Mouse (Mus musculus): ENCODE measurements around the gene Mtx1. TPM values are rescaled to one million over a fixed set of nuclear protein-coding genes. Genes with fewer than 3 reads are reported as not detected.

The Mtx1 gene
- polyA plus RNA-seq (2017; shearing (Covaris generic)), result 142 TPM

DNA sequence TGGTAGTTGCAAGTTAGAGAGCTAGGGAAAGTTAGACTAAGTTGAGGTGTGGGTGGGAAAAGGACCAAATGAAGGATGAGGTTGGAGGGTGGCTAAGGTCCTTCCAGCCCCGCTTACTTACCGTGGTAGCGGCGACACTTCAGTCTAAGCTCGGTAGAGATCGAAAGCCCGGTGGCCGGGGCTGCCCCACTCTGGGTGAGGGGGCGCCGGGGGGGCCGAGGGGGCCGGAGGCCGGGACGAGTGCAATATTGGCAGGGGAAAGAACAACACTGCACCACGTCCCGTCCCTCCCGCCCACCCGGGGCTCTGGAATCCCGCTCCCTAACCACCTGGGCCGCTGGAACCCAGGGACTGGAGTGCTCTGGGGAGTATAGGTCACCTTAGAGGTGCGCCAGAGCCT is at the start of gene Mtx1:
Gene Mtx1 (minus strand): TSS at position 189 of the 400 bp plus-strand sequence.

GRCm38 (mm10) chr3:89270051-89270755 is 43.3 kb upstream of the Mtx1 start, which contains the start of gene Slc50a1:
Gene Slc50a1, minus strand, starts transcription at chr3:89270570.

GRCm38 (mm10) chr3:89259076-89259475 is 32.2 kb upstream of the Mtx1 start, which contains the start of gene Dpm3:
Gene Dpm3, plus strand, starts transcription at chr3:89259358.

GRCm38 (mm10) chr3:89246261-89247100 is 19.6 kb upstream of the Mtx1 start, which contains the start of gene Trim46:
Gene Trim46, minus strand, starts transcription at chr3:89246309.

GRCm38 (mm10) chr3:89245688-89246171 is 18.8 kb upstream of the Mtx1 start, which contains the start of gene Krtcap2:
Gene Krtcap2, plus strand, starts transcription at chr3:89245966.

GRCm38 (mm10) chr3:89228836-89229235 is 1.9 kb upstream of the Mtx1 start, which contains the start of gene Muc1:
Gene Muc1, plus strand, starts transcription at chr3:89229057.

GRCm38 (mm10) chr3:89214681-89215411 is 12.0 kb downstream of the Mtx1 start, which contains the start of gene Thbs3:
Gene Thbs3, plus strand, starts transcription at chr3:89215180.

DNA sequence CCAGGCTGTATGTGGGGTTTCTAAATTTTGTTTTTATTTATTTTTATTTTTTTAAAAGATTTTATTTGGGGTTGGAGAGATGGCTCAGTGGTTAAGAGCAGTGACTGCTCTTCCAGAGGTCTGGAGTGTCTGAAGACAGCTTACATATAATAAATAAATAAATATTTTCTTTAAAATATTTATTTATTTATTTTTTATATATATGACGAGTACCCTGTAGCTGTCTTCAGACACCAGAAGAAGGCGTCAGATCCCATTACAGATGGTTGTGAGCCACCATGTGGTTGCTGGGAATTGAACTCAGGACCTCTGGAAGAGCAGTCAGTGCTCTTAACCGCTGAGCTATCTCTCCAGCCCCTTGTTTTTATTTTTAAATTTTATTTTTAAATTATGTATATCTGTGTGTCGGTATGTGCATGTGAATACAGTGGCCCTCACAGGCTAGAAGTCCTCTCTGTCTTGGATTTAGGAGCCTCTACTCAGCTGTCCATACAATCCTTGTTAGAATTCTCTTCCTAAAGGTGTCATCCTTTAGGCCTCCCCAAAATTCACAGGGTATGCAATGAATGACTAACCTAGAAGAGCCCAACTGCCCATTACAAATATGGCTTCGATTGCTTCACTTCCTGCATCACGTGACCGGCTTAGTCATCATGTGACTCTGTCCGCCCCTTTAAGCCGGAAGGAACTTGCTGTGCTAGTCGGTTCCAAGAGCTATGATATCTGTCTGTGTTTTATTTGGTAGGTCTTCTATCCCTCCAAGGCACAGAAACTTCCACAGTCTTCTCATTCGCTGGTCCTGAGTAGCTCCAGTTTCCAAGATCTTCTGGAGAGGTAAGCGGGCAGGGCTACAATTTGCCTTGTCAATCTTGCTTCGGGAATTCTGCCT is 24.4 kb downstream of the Mtx1 start, which contains the start of gene Gba:
Gene Gba (plus strand): TSS at position 676 of the 889 bp plus-strand sequence.

DNA sequence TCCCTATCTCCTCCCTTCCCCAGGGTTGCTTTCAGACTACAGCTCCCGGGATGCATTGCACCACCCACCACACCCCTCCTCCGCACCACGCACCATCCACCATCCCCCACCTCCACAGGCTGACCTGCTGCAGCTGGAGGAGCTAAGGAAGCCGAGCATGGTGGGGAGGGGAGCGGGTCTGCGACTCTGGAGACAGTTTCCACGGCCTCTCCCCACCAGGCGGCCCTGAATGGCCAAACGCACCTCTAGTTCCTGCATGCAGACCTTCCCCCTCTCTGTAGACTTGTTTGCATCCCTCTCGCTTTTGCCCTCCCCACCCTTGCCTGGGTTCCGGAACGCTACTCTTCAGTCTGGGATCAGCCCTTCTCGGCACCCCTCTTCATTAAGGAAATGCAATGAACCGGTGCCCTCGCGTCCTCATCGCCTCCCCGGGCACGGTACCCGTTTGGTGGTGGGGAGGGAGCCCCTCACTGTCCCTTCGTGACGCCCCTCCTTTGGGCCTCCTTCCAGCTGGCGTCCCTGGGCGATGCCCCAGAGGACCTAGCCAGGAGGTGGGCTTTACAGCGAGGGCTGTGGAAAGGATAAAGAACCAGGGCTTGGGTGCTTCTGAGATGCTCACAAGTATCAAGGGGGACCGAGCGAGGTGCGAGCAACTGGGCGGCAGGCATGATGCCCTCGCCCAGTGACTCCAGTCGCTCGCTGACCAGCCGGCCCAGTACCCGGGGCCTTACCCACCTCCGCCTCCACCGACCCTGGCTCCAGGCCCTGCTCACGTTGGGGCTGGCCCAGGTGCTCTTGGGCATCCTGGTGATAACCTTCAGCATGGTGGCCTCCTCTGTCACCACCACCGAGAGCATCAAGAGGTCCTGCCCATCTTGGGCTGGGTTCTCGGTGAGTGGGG is 43.6 kb downstream of the Mtx1 start, which contains the start of gene Fam189b:
Gene Fam189b (plus strand): TSS at position 86 of the 901 bp plus-strand sequence.

GRCm38 (mm10) chr3:89177242-89178106 is 49.4 kb downstream of the Mtx1 start, which contains the start of gene Scamp3:
Gene Scamp3, plus strand, starts transcription at chr3:89177473.

DNA sequence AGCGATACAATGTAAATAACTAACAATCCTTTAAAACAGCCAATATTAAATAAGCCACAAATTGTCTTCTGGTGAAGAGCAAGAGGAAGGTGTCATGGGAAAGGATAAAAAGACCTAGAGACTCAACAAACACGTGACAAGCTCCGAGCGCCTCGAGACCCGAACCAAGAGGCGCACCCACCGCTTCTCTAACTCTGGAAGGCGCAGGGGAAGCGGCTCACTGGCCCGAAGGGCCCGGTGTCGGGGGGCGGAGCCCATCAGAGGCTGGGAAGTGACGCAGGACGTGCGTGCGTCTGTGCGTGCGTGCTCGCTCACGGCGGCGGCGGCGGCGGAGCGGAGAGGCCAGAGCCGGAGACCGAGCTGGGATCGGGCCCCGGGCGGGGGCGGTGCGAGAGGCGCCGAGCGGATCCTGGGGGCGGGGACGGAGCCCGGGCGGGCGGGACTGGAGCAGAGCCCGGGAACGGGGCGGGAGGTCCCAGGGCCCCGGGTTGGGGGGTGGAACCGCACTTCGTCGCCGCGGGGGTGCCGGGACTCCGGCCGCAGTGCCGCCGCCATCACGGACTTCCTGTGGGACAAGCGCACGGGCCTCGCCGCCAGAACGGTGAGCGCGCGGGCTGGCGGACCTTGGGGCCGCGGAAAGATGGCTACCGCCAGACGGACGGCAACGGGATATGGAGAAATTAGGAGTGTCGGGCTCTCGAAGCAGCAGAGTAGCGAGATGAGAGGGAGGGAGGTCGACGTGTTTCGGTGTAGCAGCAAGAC is 62.2 kb downstream of the Mtx1 start, which contains the start of gene Clk2:
Gene Clk2 (plus strand): TSS at position 290 of the 762 bp plus-strand sequence.

DNA sequence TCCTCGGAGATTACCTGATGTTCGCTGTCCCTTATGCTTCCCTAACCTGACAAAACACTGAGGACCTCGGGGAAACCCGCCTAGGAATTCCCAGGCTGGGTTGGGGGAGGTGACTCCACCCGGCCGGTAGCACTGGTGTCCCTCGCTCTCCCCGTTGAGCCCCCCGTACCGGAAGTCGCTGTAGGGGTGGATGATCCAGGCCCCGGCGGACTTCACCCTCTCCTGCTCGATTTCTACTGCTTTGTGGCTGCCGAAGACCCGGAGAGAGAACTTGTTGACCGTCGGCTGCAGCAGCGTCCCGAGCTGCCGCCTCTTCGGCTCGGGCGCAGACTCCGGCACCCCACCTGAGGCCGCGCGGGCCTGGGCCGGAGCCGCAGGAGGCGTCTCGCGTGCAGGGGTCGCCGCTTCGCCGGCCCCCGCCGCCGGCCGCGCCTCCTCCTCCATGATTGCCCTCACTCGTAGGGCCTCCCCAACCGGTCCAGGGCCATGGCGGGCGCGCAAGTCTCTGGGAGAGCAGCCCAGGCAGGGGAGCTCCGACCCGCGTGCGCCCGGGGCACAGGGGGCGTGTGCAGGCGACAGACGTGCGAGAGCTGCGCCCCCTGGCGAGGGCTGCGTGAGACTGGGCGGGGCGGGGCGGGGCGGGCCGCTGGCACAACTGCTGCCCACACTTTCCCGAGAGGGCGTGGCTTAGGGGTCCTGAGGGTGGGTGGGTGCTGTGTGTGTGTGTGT is 67.1 kb downstream of the Mtx1 start, which contains the start of gene Hcn3:
Gene Hcn3 (minus strand): TSS at position 581 of the 729 bp plus-strand sequence.

Other genes with a start within 250 kb of the Mtx1 start
- gene Rusc1, start 133.8 kb downstream of the Mtx1 start, polyA plus RNA-seq (2017; shearing (Covaris generic)), result 50.1 TPM
- not detected for gene Gm43738, start 126.0 kb downstream of the Mtx1 start, polyA plus RNA-seq (2017; shearing (Covaris generic))
- 83.7 TPM for gene Fdps, start 125.1 kb downstream of the Mtx1 start, polyA plus RNA-seq (2017; shearing (Covaris generic))
- gene Pklr, start 90.9 kb downstream of the Mtx1 start, polyA plus RNA-seq (2017; shearing (Covaris generic)), result not detected
- gene Hcn3, start 66.9 kb downstream of the Mtx1 start, polyA plus RNA-seq (2017; shearing (Covaris generic)), result 0.77 TPM
- gene Clk2, start 62.3 kb downstream of the Mtx1 start, polyA plus RNA-seq (2017; shearing (Covaris generic)), result 37.4 TPM
- gene Scamp3, start 49.6 kb downstream of the Mtx1 start, polyA plus RNA-seq (2017; shearing (Covaris generic)), result 321 TPM
- 277 TPM for gene Fam189b, start 43.9 kb downstream of the Mtx1 start, polyA plus RNA-seq (2017; shearing (Covaris generic))
- gene Gba, start 24.2 kb downstream of the Mtx1 start, polyA plus RNA-seq (2017; shearing (Covaris generic)), result 145 TPM
- 1.9 TPM for gene Thbs3, start 11.9 kb downstream of the Mtx1 start, polyA plus RNA-seq (2017; shearing (Covaris generic))
- 2.4 TPM for gene Muc1, start 2.0 kb upstream of the Mtx1 start, polyA plus RNA-seq (2017; shearing (Covaris generic))
- gene Krtcap2, start 18.9 kb upstream of the Mtx1 start, polyA plus RNA-seq (2017; shearing (Covaris generic)), result 262 TPM
- 6.1 TPM for gene Trim46, start 19.2 kb upstream of the Mtx1 start, polyA plus RNA-seq (2017; shearing (Covaris generic))
- gene Dpm3, start 32.3 kb upstream of the Mtx1 start, polyA plus RNA-seq (2017; shearing (Covaris generic)), result 107 TPM
- 284 TPM for gene Slc50a1, start 43.5 kb upstream of the Mtx1 start, polyA plus RNA-seq (2017; shearing (Covaris generic))
- not detected for gene Efna1, start 54.1 kb upstream of the Mtx1 start, polyA plus RNA-seq (2017; shearing (Covaris generic))
- not detected for gene Efna3, start 95.9 kb upstream of the Mtx1 start, polyA plus RNA-seq (2017; shearing (Covaris generic))
- 0.84 TPM for gene Efna4, start 110.9 kb upstream of the Mtx1 start, polyA plus RNA-seq (2017; shearing (Covaris generic))
- 18.6 TPM for gene Adam15, start 122.9 kb upstream of the Mtx1 start, polyA plus RNA-seq (2017; shearing (Covaris generic))
- 0.12 TPM for gene Dcst2, start 134.9 kb upstream of the Mtx1 start, polyA plus RNA-seq (2017; shearing (Covaris generic))
- gene Dcst1, start 138.2 kb upstream of the Mtx1 start, polyA plus RNA-seq (2017; shearing (Covaris generic)), result 0.74 TPM
- gene Zbtb7b, start 167.7 kb upstream of the Mtx1 start, polyA plus RNA-seq (2017; shearing (Covaris generic)), result 56.8 TPM
- 1.2 TPM for gene Lenep, start 175.7 kb upstream of the Mtx1 start, polyA plus RNA-seq (2017; shearing (Covaris generic))
- gene Flad1, start 184.8 kb upstream of the Mtx1 start, polyA plus RNA-seq (2017; shearing (Covaris generic)), result 68.8 TPM
- gene Cks1b, start 191.3 kb upstream of the Mtx1 start, polyA plus RNA-seq (2017; shearing (Covaris generic)), result 31.7 TPM
- gene Shc1, start 191.4 kb upstream of the Mtx1 start, polyA plus RNA-seq (2017; shearing (Covaris generic)), result 98.3 TPM
- gene Pygo2, start 203.1 kb upstream of the Mtx1 start, polyA plus RNA-seq (2017; shearing (Covaris generic)), result 42.2 TPM
- gene Pbxip1, start 209.6 kb upstream of the Mtx1 start, polyA plus RNA-seq (2017; shearing (Covaris generic)), result 190 TPM
- gene Pmvk, start 227.5 kb upstream of the Mtx1 start, polyA plus RNA-seq (2017; shearing (Covaris generic)), result 18.5 TPM

Data from inflammation-experienced regulatory T-cells, adult 16 weeks (primary cell).